Mouse (Mus musculus) urinary bladder, postnatal 10 days (tissue): ENCODE data around the gene Apoa5.
"Not testable (repeated sequence)": the region's sequence is repeated elsewhere in the genome, so short reads cannot be mapped to it uniquely, and the experiment has no call there.

Source experiments
- DNase-seq: peaks from one replicate; pipeline ENCODE4 v3.0.0; 2022; ENCODE audit warnings: low spot score

Apoa5 gene

DNA sequence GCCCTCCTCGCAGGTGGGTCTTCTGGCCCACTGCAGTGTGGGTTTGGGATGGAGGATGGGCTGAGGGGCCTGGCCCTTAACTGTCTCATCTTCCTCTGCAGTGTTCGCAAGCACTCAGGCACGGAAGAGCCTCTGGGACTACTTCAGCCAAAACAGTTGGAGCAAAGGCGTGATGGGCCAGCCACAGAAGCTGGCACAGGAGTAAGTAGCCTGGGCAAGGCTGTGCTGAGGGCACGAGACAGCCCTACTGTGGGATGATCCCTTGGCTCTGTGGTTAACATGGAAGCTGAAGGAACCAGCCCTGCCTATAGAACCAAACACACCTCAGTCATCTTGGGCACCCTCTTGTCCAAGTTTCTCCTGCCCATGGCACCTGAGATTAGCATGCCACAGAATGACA is 692 bp downstream of the Apoa5 start:
- DNase-seq = no peak

DNA sequence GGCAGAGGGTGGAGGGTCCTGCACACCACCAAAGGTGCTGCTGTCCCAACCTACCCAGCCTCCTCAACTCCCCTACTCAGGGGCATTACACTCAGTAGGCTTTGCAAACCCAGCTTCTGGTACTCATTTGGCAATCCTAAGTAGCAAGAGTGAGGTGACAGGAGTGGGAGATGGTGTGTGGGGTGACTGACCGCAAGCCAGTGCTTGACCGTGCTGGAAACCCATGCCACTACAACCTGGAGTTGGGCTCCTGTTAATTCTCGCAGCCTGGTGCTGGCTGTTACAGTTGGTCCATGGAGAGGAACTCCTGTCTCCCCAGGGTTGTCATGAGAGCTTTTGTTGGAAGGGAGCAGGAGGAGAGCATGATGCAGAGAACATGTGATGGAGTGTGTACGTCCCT is 2.3 kb downstream of the Apoa5 start:
- DNase-seq = no peak

DNA sequence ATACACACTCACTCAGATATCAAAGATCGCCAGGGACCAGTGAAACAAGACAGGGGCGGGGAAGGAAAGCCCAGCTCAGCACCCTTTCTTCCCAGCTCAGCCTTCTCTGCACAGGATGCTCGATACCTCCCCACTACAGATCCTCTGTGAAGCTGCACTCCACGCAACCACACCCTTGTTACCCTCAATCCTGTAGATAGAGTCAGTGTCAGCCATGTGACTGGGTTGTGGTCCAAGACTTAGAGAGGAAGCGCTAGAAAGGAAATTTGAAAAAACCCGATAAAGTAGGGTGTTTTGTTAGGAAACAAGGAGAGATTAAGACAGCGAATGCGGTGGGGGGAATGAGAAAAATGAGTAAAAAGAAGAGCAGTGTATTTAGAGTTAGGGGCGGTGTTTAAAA is 3.6 kb downstream of the Apoa5 start:
- DNase-seq = no peak

DNA sequence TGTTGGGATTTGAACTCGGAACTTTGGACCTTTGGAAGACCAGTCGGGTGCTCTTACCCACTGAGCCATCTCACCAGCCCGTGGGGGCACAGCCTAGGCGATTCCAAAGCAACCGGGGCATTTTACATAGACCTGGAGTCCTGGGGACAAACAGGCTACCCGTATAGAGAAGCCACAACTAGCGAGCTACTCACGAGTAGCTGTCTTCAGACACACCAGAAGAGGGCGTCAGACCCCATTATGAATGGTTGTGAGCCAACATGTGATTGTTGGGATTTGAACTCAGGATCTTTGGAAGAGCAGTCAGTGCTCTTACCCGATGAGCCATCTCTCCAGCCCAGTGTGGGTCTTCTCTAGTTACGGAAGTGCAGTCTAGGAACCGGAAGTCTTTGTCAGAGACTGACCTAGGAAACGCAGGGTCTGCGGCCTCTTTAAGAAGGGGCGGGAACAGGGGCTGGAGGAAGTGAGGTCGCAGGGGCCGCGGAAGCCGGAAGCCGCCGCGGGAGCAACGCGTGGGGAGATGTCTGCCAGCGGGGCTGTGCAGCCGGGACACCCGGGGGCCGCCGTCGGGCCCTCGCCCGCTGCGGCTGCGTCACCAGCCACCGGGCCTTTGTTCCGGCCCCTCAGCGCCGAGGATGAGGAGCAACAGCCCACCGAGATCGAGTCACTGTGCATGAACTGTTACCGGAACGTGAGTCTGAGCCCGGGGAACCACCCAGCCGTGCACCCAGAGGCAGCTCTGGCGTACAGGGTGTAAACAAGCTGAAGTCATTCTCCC is 4.4 kb downstream of the Apoa5 start, which contains the start of gene Zpr1:
Zpr1 (plus strand) TSS at position 388 of the 778 bp plus-strand sequence.
- peak; percentile 59 for DNase-seq

DNA sequence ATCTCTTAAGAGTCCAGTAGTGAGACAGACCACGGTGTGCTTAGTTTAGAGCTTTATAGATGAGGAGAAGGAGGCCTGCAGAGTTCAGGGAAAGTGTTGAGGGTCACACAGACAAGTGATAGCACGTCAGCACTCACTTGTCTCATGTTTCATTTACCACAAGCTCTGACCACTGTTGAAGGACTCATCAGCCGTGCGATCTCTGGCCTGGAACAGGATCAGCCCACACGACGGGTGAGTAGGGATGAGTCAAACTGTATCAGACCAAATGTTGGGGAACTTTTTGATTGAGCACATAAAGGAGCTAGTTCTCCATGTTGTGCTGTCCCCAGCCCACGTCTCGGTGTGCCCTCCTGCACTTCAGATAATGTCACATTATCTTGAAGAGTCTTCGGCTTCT is 6.1 kb downstream of the Apoa5 start:
- no peak for DNase-seq

DNA sequence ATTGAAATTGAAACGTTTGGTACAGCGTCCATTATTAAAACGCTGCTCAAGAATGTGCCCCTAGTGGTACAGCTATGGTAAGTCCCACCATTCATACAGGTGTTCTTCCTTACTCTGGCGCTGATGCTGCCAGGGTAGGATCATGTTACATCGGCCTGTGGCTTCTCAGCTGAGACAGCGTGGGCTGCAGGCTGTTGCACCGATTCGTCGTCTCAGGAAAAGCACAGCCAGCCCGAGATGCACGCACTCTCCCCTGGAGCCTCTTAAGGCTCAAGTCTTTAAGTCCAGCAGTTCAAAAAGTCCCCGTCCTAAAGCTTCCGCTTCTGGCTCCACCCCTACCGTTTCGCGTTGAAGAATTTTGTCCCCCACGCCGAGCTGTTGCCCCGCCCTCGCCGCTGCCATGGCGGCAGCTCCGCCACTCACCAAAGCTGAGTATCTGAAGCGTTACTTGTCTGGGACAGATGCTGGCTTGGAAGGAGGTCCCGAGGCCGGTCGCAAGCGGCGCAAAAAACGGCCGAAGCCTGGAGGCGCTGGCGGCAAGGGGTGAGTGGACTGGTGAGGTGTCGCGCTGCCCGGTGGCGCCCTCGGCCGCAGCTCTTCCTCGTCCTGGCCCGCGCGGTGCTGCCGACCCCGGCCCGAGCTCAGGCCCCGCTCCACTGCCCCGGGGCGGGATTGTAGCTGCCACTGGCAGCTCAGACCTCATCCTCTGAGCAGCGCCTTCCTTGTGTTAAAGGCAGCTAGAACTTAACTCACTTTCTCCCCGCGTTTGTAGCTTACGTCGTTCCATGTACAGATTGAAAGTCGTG is 14.4 kb downstream of the Apoa5 start, which contains the start of gene Bud13:
Bud13 (plus strand) TSS at position 378 of the 806 bp plus-strand sequence.
- DNase-seq = peak; percentile 90

DNA sequence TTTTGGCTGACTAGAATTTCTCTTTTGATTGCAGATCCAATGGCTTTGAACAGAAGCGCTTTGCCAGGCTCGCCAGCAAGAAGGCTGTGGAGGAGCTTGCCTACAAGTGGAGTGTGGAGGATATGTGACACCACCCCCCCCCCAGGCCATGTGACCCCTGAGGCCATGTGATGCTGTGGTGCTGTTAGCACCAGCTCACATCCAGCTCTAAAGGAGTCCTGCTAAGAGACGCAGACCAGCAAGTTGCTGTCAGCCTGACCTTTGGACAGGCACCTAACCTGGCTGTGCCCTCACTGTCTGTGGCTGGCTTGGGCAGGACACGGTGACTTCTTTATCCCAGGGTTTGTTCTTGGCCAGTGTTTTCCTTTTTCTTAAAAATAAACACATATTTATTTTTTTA is 29.9 kb downstream of the Apoa5 start:
- no peak for DNase-seq

DNA sequence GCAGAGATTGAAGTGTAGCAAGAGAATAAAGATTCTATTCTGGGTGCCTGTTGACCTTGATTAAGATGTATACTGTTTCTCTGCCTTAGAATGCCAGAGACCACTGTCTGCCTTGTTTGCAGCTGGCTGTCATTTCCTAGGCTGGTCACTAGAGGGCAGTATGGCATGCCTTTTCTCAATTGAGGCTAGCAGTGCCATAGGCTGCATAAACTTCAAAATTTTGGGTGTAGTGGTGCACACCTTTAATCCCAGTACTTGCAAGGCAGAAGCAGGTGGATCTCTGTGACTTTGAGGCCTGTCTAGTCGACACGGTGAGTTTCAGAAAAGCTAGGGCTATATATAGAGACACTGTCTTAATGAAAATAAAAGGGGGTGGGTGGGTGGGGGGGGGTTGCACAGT is 33.7 kb downstream of the Apoa5 start:
- DNase-seq = no peak

DNA sequence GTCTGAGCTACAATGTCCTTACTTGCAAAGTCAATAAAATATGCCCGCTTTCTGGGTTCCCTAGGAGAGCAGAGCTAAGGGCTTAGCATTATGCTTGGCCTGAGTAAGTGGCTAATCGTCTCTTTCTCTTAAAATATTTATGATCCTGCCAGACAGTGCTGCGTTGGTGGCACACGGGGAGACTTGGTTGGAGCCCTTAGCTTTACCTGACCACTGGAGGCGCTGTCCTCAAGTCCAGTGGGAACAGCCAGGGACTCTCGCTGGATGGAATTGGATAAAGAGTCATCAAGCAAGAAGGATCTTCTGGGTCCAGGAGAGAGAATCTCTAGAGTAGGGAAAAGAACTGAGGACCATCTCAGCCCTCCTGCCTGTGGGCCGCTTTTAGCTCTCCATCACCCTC is 40.7 kb downstream of the Apoa5 start:
- no peak for DNase-seq

DNA sequence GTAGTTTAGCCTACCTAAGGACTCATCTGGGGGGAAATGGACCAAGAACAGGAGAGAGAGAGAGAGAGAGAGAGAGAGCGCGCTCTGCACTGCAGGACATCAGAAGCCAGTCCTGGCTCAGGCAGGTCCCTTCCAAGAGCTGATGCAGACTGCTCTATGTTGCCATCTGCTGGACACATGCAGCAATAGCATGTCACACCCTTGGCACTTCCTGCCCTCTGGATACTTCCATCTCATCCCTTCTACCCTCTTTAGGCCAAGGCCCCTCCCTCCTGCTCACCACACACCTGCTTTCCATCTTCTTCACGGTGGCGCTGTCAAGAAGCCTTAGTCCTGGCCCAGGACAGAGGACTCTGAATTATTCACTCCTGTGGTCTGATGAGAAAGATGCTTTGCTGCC is 46.1 kb downstream of the Apoa5 start:
- no peak for DNase-seq

DNA sequence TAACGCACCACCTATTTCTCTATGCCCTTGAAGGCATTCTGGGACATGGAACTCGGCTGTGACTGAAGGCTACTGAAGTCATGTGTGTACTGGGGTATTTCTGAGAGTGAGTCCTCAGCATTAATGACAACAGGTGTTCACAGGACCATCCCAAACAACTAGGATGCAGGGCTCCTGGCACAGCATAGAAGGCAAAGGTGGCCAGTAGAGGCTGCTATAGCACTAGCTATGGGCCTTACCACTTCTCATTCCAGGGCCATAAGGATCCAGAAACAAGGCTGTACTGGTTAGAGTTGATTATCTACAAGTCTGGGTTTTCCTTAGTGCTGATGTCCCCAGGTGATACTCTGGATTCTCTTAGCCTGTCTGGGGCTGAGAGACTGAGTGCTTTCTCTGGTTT is 46.5 kb downstream of the Apoa5 start:
- DNase-seq = no peak

DNA sequence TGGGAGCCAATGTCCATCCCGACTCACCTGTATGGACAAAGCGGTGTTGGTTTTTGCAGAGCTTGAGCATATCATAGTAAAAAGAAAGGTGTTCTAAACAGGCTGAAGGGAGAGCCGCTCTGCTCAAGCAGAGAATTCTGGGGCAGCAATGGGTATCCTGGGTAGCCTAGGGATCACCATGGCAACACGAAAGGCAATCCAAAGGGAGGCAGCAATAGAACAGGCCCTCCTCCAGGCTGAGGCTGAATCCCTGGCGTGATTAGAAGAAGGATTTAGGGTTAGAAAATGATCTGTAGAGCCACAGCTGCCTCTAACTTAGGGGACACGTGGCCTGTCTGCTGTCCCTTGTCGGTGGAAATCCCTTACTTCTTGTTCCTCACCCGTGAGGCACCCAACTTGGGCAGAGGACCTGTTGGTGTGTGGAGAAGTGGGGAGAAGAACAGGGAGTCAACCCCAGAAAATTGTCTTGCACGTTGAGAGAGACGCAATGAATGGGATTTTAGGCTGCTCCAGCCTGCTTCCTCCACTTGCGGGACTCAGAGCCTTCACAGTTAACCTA is 47.5 kb downstream of the Apoa5 start:
- no peak for DNase-seq

DNA sequence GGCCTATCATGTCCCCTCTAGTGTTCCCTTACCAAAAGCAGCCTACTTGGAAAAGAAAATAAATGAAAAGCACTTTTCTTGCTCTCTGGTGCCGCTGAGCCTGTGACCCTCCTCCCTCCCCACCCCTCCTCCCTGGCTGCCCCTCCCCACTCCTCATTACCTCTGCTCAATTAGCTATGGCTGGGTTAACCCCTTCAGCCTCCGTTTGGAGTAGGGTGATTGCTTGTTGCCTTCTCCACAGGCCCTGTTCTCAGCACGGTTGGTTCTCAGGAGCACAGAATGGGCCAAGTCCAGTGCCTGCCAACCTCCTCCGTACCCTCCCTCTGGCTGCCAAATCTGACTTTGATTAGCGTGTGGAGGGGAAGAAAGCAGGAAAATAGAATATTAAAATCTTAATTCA is 48.0 kb downstream of the Apoa5 start:
- DNase-seq = no peak

DNA sequence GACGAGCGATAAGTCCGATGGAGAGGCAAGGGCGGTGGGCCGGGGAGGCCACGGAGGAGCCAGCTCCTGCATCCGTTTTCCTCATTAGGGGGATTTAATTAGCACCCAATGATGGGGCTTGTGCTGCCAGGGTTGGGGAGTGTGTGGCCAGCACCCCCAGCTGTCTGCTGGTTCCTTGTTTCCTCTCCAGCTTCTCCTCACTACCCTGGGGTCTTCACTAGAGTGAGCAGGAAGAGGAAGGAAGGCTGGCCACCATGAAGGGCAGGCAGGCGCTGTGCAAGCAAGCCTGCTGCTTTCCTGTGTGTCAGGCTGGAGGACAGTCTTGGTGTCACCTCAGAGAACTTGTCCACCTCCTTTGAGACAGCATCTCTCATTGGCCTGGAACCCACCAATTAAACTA is 48.5 kb downstream of the Apoa5 start:
- no peak for DNase-seq

DNA sequence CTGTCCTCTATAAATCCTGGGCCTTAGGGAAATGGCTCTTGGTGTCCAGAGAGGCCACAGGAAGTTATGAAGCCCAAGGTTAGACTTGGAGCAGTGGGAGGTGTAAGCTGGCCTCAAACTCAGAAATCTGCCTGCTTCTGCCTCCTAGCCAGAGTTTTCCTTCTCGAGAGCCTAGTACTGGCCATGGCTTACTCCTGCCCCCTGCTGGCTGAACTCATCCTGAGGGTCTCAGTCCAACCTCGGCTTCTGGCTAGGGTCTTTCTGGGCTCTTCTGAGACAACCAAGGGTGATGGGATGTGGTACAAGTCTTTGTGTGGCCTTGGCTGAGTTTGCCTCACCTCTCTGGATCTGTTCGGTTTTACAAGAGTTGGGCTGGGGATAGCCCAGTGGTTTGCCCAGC is 49.5 kb downstream of the Apoa5 start:
- DNase-seq = no peak

DNA sequence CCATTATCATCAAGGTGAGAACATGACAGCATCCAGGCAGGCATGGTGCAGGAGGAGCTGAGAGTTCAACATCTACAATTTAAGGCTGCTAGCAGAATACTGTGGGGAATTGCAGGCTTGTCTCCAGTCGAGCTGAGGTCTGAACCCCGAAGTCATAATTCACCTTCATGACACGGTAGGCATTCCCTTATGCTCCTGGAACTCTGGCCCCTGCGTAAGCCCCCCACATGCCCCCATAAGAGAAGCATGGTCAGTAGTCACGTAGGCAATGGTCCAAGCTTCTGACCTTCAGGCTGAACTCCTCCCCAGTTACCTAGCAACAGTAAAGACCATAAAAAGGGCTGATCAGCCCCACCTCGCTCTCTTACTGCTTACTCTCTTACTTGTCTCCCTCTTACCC is 51.5 kb downstream of the Apoa5 start, which contains the start of gene 4931429L15Rik:
4931429L15Rik (minus strand) TSS at position 101 of the 400 bp plus-strand sequence.
- DNase-seq = not testable (repeated sequence)

DNA sequence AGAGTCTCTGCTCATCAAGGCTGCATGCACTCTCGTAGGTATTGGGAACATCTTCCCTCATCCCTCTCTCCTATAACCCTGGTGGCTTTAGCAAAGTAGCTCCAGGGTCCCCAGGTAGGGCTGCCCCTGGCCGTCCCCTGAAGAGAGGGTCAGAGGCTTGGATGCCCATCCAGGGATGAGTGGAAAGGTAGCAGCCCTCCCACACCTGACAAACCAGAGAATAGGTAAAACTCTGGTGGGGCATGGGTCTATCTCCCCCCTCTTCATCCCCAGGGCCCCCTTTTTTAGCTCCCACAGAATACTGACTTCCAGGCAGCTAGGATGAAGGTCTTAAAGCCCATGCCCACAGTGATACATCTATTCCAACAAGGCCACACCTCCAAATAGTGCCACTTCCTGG is 52.0 kb downstream of the Apoa5 start:
- no peak for DNase-seq
